Mouse (Mus musculus): ENCODE data around the gene Qars. TPM values are rescaled to one million over a fixed set of nuclear protein-coding genes. Genes with fewer than 3 reads are reported as not detected.

Gene Qars
- total and polyA plus RNA-seq, 2 experiments from 2014 or later = 55.1 to 155 TPM

DNA sequence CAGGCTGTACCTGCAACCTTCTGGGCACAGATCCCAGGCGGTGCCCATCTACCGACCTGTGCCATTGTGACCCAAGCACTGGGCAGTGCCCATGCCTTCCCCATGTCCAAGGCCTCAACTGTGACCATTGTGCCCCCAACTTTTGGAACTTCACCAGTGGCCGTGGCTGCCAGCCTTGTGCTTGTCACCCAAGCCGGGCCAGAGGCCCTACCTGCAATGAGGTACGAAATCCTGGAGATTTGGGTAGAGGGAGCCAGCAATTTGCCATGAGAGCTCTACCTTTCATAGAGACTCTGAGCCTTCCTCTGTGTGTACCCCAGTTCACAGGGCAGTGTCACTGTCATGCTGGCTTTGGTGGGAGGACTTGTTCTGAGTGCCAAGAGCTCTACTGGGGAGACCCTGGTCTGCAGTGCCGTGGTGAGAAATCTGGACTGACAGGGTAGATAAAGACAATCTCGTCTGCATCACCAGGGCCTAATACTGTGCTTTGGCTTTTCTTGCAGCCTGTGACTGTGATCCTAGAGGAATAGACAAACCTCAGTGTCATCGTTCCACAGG, 20.5 kb upstream of the Qars start:
- TF ChIP-seq CTCF (IDR thresholded peaks at IDR 0.05; ENCODE audit: low read depth) = no peak
- Histone ChIP-seq H3K27ac (ENCODE audit: low read depth, low read length) (no peak overlapping the region), H3K9me3 (ENCODE audit: low read length) (no peaks in the 10 kb centered on the region), H3K27me3 (ENCODE audit: insufficient read depth, low read length) (no peaks in the 10 kb centered on the region), H3K4me3 (ENCODE audit: low read depth, low read length) (no peak overlapping the region), H3K4me1 (ENCODE audit: insufficient read depth) (0 out of 2 replicates have a peak, but pooled peaks cover 5% of the 10 kb centered on the region), H3K9ac (no peak overlapping the region), H3K36me3 (ENCODE audit: insufficient read depth) (0 out of 2 replicates have a peak, but pooled peaks cover under 1% of the 10 kb centered on the region), H3K4me2 (ENCODE audit: low read depth) (no peak overlapping the region)
- 95% methylated on average over 8 of the region's 8 CpGs for WGBS
- DNase-seq (no peak), ATAC-seq (no peak)

DNA sequence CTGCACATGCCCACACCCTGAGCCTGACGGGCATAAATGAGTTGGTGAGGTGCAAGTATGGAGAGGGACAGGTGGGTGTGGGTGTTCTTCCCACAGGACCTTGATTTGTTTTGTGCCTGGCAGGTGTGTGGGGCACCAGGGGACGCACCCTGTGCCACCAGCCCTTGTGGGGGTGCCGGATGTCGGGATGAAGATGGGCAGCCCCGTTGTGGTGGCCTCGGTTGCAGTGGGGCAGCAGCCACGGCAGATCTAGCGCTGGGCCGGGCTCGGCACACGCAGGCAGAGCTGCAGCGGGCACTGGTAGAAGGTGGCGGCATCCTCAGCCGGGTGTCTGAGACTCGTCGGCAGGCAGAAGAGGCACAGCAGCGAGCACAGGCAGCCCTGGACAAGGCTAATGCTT, 19.1 kb upstream of the Qars start:
- no peaks in the 10 kb centered on the region for H3K27me3 ChIP-seq (ENCODE audit: insufficient read depth, low read length)
- no peaks in the 10 kb centered on the region for H3K9me3 ChIP-seq (ENCODE audit: low read length)
- H3K4me1 ChIP-seq (ENCODE audit: insufficient read depth) = 0 out of 2 replicates have a peak, but pooled peaks cover 5% of the 10 kb centered on the region
- peaks cover 12% of the 10 kb centered on the region for H3K36me3 ChIP-seq (ENCODE audit: insufficient read depth)
- TF ChIP-seq CTCF (IDR thresholded peaks at IDR 0.05; ENCODE audit: low read depth) = no peak
- H3K27ac ChIP-seq (ENCODE audit: low read depth, low read length) = no peak overlapping the region
- H3K9ac ChIP-seq = no peak overlapping the region
- WGBS = 96% methylated on average over 17 of the region's 17 CpGs
- no peak overlapping the region for H3K4me2 ChIP-seq (ENCODE audit: low read depth)
- no peak overlapping the region for H3K4me3 ChIP-seq (ENCODE audit: low read depth, low read length)
- DNase-seq (no peak), ATAC-seq (no peak)

DNA sequence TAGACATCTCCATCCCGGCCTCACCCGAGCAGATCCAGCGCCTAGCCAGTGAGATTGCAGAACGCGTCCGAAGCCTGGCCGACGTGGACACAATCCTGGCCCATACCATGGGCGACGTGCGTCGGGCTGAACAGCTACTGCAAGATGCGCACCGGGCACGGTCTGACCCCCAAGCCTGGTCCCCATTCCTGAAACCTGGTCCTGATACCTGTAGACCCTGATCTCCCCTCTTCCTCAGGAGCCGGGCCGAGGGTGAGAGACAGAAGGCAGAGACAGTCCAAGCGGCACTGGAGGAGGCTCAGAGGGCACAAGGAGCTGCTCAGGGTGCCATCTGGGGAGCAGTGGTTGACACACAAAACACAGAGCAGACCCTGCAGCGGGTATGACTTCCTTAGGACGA, 18.3 kb upstream of the Qars start:
- TF ChIP-seq CTCF (IDR thresholded peaks at IDR 0.05; ENCODE audit: low read depth) = no peak
- no peak for ATAC-seq
- Histone ChIP-seq H3K36me3 (ENCODE audit: insufficient read depth) (peaks cover 20% of the 10 kb centered on the region), H3K9ac (no peak overlapping the region), H3K9me3 (ENCODE audit: low read length) (no peaks in the 10 kb centered on the region), H3K4me1 (ENCODE audit: insufficient read depth) (0 out of 2 replicates have a peak, but pooled peaks cover 5% of the 10 kb centered on the region), H3K4me3 (ENCODE audit: low read depth, low read length) (no peak overlapping the region), H3K27me3 (ENCODE audit: insufficient read depth, low read length) (no peaks in the 10 kb centered on the region), H3K4me2 (ENCODE audit: low read depth) (no peak overlapping the region), H3K27ac (ENCODE audit: low read depth, low read length) (no peak overlapping the region)
- 97% methylated on average over 20 of the region's 20 CpGs for WGBS
- no peak for DNase-seq

GRCm38 (mm10) chr9:108489702-108490558, 17.6 kb upstream of the Qars start:
- no peaks in the 10 kb centered on the region for H3K27me3 ChIP-seq (ENCODE audit: insufficient read depth, low read length)
- no peak for TF ChIP-seq CTCF (IDR thresholded peaks at IDR 0.05; ENCODE audit: low read depth)
- H3K4me3 ChIP-seq (ENCODE audit: low read depth, low read length) = peak overlapping the region; percentile 98
- H3K36me3 ChIP-seq (ENCODE audit: insufficient read depth) = peaks cover 27% of the 10 kb centered on the region
- no peak for DNase-seq
- peak overlapping the region; percentile 79 for H3K4me2 ChIP-seq (ENCODE audit: low read depth)
- H3K27ac ChIP-seq (ENCODE audit: low read depth, low read length) = peak overlapping the region; percentile 93
- no peaks in the 10 kb centered on the region for H3K9me3 ChIP-seq (ENCODE audit: low read length)
- WGBS = 60% methylated on average over 26 of the region's 26 CpGs
- 0 out of 2 replicates have a peak, but pooled peaks have one; percentile 0 for ATAC-seq
- H3K9ac ChIP-seq = peak overlapping the region; percentile 92
- H3K4me1 ChIP-seq (ENCODE audit: insufficient read depth) = 0 out of 2 replicates have a peak, but pooled peaks cover 5% of the 10 kb centered on the region

DNA sequence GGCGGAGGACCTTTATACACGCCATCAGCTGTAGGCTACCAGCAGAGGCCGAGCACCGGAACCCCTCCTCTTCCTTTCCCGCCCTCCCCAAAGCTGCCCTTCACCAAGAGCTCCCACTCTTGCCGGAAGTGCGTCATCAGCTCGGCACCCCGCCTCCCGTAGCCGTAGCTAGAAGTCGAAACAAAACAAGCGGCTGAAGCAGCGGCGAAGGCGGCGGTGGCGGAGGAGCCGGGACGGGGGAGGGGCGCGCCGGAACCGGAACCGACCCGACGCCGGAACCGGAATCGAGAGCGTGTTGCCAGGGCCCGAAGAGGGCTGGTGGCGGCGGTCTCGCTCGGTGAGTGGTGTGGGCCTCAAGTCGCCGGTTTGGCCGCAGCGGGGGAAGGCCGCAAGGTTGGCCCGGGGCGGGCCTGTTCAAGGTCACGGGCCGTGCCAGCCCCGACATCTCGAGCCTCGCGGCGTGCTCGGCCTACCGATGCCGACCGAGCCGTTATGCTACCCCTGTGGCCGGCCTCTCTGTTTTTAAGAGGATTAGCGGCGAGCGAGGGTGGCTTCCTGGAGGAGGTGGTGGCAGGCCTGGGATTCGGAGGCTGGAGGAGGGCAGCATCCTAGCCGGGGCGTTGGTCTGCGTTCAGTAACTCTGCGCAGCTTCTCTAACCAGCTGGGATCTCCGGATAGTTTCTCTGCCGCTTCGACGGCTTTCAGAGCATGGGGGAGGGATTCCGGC, 16.8 kb upstream of the Qars start, which contains the start of gene Usp19:
Gene Usp19 (plus strand): TSS at position 44 of the 727 bp plus-strand sequence.
- peak within 1 kb of the TSS; percentile 79 for H3K4me2 ChIP-seq (ENCODE audit: low read depth)
- H3K9ac ChIP-seq = peak within 1 kb of the TSS; percentile 92
- H3K4me3 ChIP-seq (ENCODE audit: low read depth, low read length) = peak within 1 kb of the TSS; percentile 98
- H3K4me1 ChIP-seq (ENCODE audit: insufficient read depth) = 0 out of 2 replicates have a peak, but pooled peaks cover 5% of the 10 kb centered on the region
- peak within 1 kb of the TSS; percentile 93 for H3K27ac ChIP-seq (ENCODE audit: low read depth, low read length)
- TF ChIP-seq CTCF (IDR thresholded peaks at IDR 0.05; ENCODE audit: low read depth) = no peak
- no peaks in the 10 kb centered on the region for H3K9me3 ChIP-seq (ENCODE audit: low read length)
- peak; percentile 97 for DNase-seq
- no peaks in the 10 kb centered on the region for H3K27me3 ChIP-seq (ENCODE audit: insufficient read depth, low read length)
- WGBS = 2% methylated on average over 69 of the region's 69 CpGs
- peak; percentile 98 for ATAC-seq
- peaks cover 35% of the 10 kb centered on the region for H3K36me3 ChIP-seq (ENCODE audit: insufficient read depth)

DNA sequence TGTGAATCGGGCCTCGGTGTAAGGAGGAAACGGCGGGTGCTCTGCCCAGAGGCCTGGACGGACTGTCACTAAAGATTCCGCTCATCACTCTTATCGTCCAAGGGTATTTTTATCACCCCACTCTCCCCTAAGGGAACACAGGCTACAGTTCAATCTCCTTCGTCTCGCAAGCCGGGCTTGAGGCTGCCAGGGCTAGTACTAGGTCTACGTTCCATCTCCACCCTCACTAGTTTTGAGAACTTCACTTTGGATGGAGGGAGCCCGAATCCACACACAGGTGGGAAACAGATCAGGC, 16.3 kb upstream of the Qars start:
- Histone ChIP-seq H3K36me3 (ENCODE audit: insufficient read depth) (peaks cover 40% of the 10 kb centered on the region), H3K9ac (peak overlapping the region; percentile 92), H3K9me3 (ENCODE audit: low read length) (no peaks in the 10 kb centered on the region), H3K4me1 (ENCODE audit: insufficient read depth) (0 out of 2 replicates have a peak, but pooled peaks cover 5% of the 10 kb centered on the region), H3K4me3 (ENCODE audit: low read depth, low read length) (peak overlapping the region; percentile 98), H3K27ac (ENCODE audit: low read depth, low read length) (peak overlapping the region; percentile 93), H3K27me3 (ENCODE audit: insufficient read depth, low read length) (no peaks in the 10 kb centered on the region), H3K4me2 (ENCODE audit: low read depth) (peak overlapping the region; percentile 79)
- no peak for DNase-seq
- WGBS = 16% methylated on average over 12 of the region's 12 CpGs
- TF ChIP-seq CTCF (IDR thresholded peaks at IDR 0.05; ENCODE audit: low read depth) = no peak
- no peak for ATAC-seq
